Mouse (Mus musculus) lung, postnatal 36 days (tissue): ENCODE results near the gene Hif3a.

Experiments used
- DNase-seq: peaks from one replicate; pipeline ENCODE4 v3.0.0; 2022; ENCODE audit warnings: mixed read lengths

The Hif3a gene

GRCm38 (mm10) chr7:16988405-16988804 is 73.8 kb downstream of the Hif3a start:
- DNase-seq, result peak; percentile 71

DNA sequence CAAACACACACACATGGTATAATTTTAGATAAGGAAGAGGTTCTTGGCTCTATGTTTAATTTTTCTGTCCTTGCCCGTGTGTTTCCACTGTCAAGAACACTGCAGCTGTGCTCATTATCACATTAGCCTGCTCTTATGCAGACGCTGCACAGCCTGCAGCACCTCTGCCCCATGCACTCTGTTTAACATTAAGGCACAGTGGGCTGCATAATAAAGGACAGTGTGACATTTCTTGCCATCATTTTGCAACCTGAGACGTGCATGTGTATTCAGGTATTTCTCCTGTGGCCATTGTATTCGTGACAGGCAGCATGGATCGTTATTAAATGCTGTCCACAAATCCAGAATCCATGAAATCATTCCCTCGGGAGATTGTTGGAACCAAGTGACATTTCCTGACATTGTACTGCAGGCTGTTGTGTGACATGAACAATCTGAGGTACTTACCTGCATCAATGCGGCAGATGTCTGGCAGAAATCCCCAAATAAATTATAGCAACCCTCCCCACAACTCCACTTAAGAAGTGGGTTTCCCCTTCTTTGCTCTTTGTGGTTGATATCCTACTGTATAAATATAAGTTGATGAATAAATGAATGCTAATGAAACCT is 74.6 kb downstream of the Hif3a start:
- DNase-seq, result no peak

DNA sequence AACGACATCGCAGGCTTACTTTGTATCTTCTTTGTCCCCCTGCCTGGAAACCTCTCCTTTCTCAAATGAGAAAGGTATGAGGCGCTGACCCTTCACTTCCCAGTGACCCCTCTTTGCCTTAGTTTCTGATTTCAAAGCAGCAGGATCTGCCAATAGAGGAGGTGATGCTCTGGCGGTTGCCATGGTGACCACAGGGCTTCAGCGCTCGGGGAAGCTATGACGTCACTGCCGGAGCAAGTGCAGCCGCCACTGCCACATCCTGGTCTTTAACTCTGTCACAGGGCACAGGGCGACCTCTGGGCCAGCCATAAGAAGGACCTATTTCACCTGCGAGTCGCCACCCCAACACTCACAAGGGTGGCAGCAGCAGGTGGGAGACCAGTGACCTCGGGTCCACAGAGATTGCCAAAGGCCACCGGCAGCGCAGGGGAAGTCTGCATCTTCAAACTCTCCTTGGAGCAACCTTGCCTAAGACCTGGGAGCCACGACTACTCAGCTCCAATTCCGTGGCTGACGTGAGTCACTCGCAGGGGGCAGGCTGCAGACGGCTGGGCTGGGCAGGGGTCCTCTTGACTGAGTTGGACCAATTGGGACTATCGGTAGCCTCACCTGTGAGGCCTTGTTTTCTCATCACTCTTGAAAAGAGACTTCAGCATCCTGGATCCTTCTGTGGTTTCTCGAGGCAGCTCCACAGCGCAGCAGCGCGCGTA is 79.2 kb downstream of the Hif3a start, which contains the start of gene Gm42372:
TSS of gene Gm42372 (plus strand) at position 228 of the 710 bp plus-strand sequence.
- peak; percentile 61 for DNase-seq
